Mouse (Mus musculus) spleen, adult 2 months (tissue): Measurements from ENCODE around the gene Gm9837. TPM values are rescaled to one million over a fixed set of nuclear protein-coding genes. Genes with fewer than 3 reads are reported as not detected.

Source experiments
- DNase-seq, 2 experiments: peaks; one replicate each; pipeline versions ENCODE4 v3.0.0 to v3.0.0-alpha.2; 2012 to 2021; ENCODE audit warnings: low spot score in 2 of 2, low read depth in 1 of 2
- H3K27ac ChIP-seq: fragments of 200-500 bp; 2 replicates; pipeline ENCODE4 v1.5.1; 2012; ENCODE audit warnings: low read length, inconsistent platforms; ENCODE audit not compliant: insufficient read depth
- H3K27me3 ChIP-seq: fragments of 200-500 bp; 2 replicates; pipeline ENCODE4 v1.6.1; 2012; ENCODE audit warnings: mild to moderate bottlenecking, moderate library complexity, low read length, inconsistent platforms; ENCODE audit not compliant: control insufficient read depth, insufficient read depth
- H3K36me3 ChIP-seq: fragments of 200-500 bp; 2 replicates; pipeline ENCODE4 v1.6.1; 2012; ENCODE audit warnings: mild to moderate bottlenecking, low read length, inconsistent platforms; ENCODE audit not compliant: control insufficient read depth, insufficient read depth
- H3K4me1 ChIP-seq: fragments of 200-500 bp; 2 replicates; pipeline ENCODE4 v1.6.1; 2011; ENCODE audit warnings: inconsistent platforms; ENCODE audit not compliant: control insufficient read depth, insufficient read depth, insufficient read length
- H3K4me3 ChIP-seq: fragments of 200-500 bp; 2 replicates; pipeline ENCODE4 v1.5.1; 2011; ENCODE audit warnings: mild to moderate bottlenecking, inconsistent platforms; ENCODE audit not compliant: insufficient read depth, insufficient read length; ENCODE audit errors: extremely low read depth
- CTCF ChIP-seq: fragments of 200-500 bp; IDR thresholded peaks from 2 replicates; pipeline ENCODE4 v1.5.1; 2011; ENCODE audit warnings: mild to moderate bottlenecking, inconsistent platforms; ENCODE audit not compliant: insufficient read depth, insufficient read length, insufficient replicate concordance; ENCODE audit errors: extremely low read depth
- POLR2A ChIP-seq: fragments of 200-500 bp; IDR thresholded peaks from 2 replicates; pipeline ENCODE4 v1.6.1; 2011; ENCODE audit warnings: low read depth, low read length, inconsistent platforms
- WGBS: fragments of 180-500 bp; shearing (Covaris S2); methylation state at CpG from one replicate; pipeline ENCODE4 v1.1.7; 2018; 5-methylcytosine and 5-hydroxymethylcytosine counted together
- polyA plus RNA-seq: library from polyadenylated mRNA; depleted of rRNA; stranded (reverse); fragments of >200 nt; gene quantifications from 2 replicates; pipeline ENCODE4 v1.2.3, GENCODE M21; 2012; rRNA removed

Gene Gm9837
- polyA plus RNA-seq: not detected in 2 replicates

DNA sequence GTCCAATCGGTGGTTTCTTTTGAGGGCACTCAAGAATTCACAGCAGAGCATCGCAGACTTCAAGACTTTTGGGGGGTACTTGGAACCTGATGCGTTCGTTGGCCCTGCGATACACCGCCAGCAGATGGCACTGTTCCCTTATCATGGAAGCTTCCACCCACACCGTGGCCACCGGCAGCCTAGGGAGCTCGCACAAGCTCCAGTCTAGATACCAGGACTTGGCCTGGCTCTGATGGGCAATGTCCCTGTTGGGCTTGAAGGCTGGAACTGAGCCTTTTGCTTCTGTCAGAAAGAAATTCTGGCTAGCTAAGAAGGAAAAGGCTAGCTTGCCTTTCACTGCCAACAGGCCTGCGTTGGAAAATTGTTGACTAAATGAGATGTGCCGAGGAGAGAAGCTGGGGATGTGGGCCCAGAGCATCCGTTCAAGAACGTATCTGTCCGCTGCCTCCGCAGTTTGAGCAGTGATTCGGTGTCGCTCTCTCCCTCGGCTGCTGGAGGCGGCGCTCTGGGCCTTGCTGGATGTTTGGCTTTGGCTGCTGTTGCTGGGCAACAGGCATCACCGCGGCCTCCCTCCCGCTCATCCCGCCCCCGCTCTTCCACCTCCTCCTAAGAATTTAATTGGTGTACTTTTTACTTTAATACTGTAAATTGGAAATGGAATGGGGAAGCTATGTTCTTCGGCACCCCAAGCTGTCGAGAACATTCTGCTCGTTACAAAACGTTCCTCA is at the start of gene Gm9837:
Gene Gm9837, minus strand, starts transcription at position 512 of the 728 bp plus-strand sequence.
- no peak within 1 kb of the TSS for H3K4me3 ChIP-seq
- H3K27ac ChIP-seq: no peak within 1 kb of the TSS
- no peak for TF ChIP-seq POLR2A
- peak; percentile 89; the same call in 1 of the 2 replicates for TF ChIP-seq CTCF
- no peaks in the 10 kb centered on the region for H3K4me1 ChIP-seq
- 10% methylated on average over 29 of the region's 29 CpGs for WGBS
- H3K27me3 ChIP-seq: peaks cover 4% of the 10 kb centered on the region
- peak; percentile 47 to 76 for DNase-seq
- no peaks in the 10 kb centered on the region for H3K36me3 ChIP-seq

DNA sequence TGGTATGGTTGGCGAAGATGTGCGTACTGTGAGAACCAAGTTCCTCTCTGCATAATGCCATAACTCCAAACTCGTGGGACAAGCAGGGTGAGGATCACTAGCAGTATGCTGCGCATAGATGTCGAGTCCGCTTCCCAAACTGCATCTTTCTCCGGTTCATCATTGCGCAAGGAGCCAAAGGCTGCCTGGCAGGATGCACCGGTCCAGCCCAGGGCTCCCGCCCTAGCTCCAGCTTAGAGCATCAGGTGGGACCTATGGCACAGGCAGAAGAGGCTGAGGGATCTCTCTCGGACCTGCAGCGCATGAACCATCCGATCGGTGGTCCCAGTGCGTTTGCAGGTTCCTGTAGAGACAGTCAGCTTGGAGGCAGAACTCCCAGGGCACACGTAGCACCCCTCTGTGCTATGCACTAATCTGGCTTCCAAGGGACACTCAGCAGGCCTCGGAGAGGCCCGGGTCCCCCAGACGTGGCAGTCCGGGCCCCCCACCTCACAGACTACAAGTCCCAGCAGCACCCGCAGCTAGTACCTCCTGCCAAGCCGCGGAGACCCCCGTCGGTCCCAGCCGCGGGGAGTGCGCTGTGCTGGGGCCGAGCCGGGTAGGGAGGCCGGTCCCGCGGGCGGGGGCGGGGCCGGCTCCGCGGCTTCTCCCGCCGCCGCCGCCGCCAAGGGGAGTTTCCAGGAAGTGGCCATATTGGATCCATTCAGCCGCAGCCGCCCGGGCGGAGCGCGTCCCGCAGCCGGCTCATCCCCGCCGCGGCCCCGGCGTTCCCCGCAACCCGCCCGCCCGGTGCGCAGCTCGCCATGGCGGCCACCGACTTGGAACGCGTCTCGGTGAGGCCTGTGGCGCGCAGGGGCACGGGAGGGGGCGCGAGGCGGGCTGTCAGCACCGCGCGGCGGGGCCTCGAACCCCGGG is 49.2 kb upstream of the Gm9837 start, which contains the start of gene Sept8:
Gene Sept8, plus strand, starts transcription at position 51 of the 915 bp plus-strand sequence.
- WGBS: 11% methylated on average over 75 of the region's 79 CpGs
- peaks cover 5% of the 10 kb centered on the region for H3K4me1 ChIP-seq
- no peak for DNase-seq
- no peaks in the 10 kb centered on the region for H3K36me3 ChIP-seq
- peaks cover 7% of the 10 kb centered on the region for H3K27me3 ChIP-seq
- H3K4me3 ChIP-seq: peak within 1 kb of the TSS; percentile 60
- no peak for TF ChIP-seq CTCF
- TF ChIP-seq POLR2A: no peak
- peak within 1 kb of the TSS; percentile 34; the same call in 1 of the 2 replicates for H3K27ac ChIP-seq

DNA sequence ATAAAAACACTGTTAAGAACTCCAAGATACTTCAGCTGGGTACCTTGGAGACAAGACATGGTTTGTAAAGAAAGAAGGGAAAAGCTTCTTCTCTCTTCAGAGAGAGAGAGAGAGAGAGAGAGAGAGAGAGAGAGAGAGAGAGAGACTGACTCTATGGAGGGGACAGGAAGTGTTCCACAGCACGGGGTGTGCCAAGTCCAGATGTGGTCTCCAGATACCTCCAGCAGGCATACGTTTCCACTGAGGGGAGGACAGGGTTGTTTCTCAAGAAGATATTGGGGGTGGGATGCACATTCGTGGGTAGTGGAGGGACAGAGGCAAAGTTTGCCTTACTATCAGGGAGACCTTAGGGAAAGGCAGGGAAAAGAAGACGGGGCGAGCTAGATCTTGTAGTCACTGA is 48.5 kb upstream of the Gm9837 start:
- H3K27ac ChIP-seq: no peak overlapping the region
- H3K4me1 ChIP-seq: peaks cover 5% of the 10 kb centered on the region
- TF ChIP-seq POLR2A (no peak), CTCF (no peak)
- H3K27me3 ChIP-seq: peaks cover 7% of the 10 kb centered on the region
- no peak for DNase-seq
- WGBS: 53% methylated on average over 5 of the region's 5 CpGs
- no peaks in the 10 kb centered on the region for H3K36me3 ChIP-seq
- H3K4me3 ChIP-seq: no peak overlapping the region

DNA sequence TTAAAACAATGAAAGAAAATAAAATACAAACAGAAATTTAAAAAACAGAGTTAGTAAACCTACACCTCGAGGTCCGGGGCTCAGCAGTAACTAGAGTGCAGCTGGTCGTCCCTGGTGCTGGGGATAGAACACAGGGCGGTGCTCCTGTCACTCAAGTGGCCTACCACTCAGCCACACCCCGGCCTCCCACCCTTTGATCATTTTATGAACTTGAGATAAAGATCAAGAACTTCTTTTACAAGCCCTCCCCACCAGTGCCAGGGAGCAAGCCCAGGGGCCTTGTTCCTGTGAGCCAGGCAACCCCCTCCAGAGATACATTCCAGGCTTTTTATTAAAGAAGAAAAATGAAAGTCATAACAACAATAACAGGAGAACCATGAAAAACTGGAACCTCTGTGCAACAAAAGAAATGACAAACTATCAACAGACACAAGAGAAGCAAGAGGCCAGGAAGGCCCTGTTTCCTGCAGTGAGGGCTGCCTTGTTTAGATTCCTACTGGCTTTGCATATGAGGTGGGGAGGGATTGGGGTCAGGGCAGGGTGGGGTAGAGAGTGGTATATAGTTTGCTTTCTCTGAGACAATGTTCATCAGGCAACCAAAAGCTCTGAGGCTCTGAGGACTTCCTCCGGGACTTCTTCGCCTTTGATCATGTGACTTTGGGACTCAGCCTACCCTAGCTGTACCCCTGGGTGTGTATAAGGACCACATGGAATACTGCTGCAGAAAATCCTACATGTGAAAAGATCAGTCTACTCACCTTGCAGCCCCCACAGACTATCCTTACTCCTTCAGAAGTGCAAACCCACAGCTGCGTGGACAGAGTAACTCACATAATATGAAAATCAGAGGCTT is 46.7 kb upstream of the Gm9837 start:
- Histone ChIP-seq H3K27me3 (peaks cover 7% of the 10 kb centered on the region), H3K36me3 (no peaks in the 10 kb centered on the region), H3K4me3 (no peak overlapping the region), H3K27ac (no peak overlapping the region), H3K4me1 (peaks cover 5% of the 10 kb centered on the region)
- DNase-seq: peak in 1 of 2 experiments; percentile 4
- no peak for TF ChIP-seq POLR2A
- TF ChIP-seq CTCF: no peak
- 45% methylated on average over 8 of the region's 8 CpGs for WGBS

DNA sequence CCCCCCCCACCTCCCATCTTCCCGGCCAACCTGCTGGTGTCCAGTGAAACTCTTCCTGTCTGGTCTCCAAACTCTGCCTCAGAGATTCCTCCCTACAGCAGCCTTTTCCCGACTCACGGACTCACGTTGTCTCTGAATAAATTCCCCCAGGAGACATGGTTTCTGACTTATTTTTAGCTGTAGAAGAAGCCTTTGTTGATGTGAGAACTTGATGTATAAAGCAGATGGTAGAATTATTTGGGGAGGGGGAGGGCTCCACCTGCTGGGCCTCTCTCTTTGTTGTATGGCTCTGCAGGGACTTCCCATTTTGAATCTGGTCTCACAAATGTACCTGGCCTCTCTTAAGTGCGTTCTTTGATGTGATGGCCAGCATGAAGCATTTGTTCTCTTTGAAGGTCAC is 40.1 kb upstream of the Gm9837 start:
- Histone ChIP-seq H3K4me1 (no peaks in the 10 kb centered on the region), H3K27me3 (no peaks in the 10 kb centered on the region), H3K27ac (no peak overlapping the region), H3K36me3 (no peaks in the 10 kb centered on the region), H3K4me3 (no peak overlapping the region)
- TF ChIP-seq CTCF (no peak), POLR2A (no peak)
- no peak for DNase-seq
- 44% methylated on average over 5 of the region's 5 CpGs for WGBS

DNA sequence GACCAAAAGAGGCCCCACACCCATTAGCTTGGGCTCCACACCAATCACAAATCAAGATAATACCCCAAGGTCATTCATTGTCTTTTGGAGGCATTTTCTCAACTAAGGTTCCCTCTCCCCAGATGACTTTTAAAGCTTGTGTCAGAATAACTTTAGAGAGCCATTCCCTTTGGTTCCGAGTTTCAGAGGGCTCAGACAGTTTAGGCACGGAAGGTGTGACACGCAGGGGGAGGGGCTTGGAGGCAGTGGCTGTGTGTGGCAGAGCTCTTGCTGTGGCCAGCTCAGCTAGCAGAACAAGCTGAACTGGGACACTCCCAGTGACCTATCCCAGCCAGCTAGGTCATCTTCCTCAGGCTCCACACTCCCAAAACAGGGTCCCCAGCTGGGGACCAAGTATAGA is 38.3 kb upstream of the Gm9837 start:
- no peak for DNase-seq
- Histone ChIP-seq H3K36me3 (no peaks in the 10 kb centered on the region), H3K4me3 (no peak overlapping the region), H3K27ac (no peak overlapping the region), H3K27me3 (no peaks in the 10 kb centered on the region), H3K4me1 (no peaks in the 10 kb centered on the region)
- TF ChIP-seq POLR2A: no peak
- TF ChIP-seq CTCF: no peak
- WGBS: 86% methylated on average over 3 of the region's 3 CpGs
